Mouse (Mus musculus): ENCODE results near the gene Orai1.

GRCm38 (mm10) chr5:123014753-123015701 is at the start of gene Orai1:
- no peak for TF ChIP-seq CTCF (IDR thresholded peaks at IDR 0.05; ENCODE audit: low read depth, low read length)
- TF ChIP-seq EP300 (IDR thresholded peaks at IDR 0.05; ENCODE audit: insufficient read depth, low read depth, low read length): 0 out of 2 replicates have a peak, but pooled peaks have one; percentile 14
- TF ChIP-seq POLR2A (IDR thresholded peaks at IDR 0.05; ENCODE audit: insufficient read depth, low read length): peak; percentile 69
